Comparison of ENCODE assay signal across 21 mouse cellular contexts in the genomic region with DNA sequence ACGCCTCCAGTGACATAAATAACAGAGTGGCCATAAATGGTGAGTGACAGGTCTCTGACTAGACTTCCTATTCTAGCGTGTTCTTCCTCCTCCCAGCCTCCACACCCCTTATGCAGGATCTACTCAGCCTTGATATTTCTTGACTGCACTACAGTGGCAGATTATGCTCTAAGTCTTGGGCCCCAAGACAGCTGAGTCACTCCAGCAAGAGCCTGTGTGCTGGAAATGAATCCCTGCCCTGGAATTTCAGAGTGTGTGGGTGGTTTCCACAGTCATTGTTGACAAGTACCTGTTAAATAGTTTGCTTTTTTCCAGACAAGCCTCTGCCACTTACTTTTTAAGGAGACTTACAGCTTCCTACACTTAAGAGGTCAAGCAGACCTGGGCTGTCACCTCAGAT.
A peak's percentile ranks its signal among the peaks of the same experiment; 100 is the strongest.
DNase-seq lines count a peak whose midpoint lies in the region; ATAC-seq and TF ChIP-seq lines count a peak whose summit lies in the region.
"Had no signal": no experiment of that assay in that cellular context is flagged by ENCODE, and none has a peak within 500 bp of the region (broad histone marks: within the 10 kb centered on the region; RNA-seq: fewer than 3 reads in every experiment).

No protein-coding gene starts in this region.

- TF ChIP-seq CTCF in lung, postnatal 0 days (IDR thresholded peaks at IDR 0.05), result no peak
- no peak for TF ChIP-seq CTCF in embryonic fibroblast, embryonic 13.5 days (IDR thresholded peaks at IDR 0.05; ENCODE audit: borderline replicate concordance, insufficient read depth, low read length)

- peak; percentile 38 to 62 for DNase-seq in frontal cortex, adult 2 months (ENCODE audit: extremely low spot score in 1 of 2, low spot score in 1 of 2)
- DNase-seq in frontal cortex, postnatal 36 days (ENCODE audit: low spot score in 2 of 2), result no peak
- DNase-seq in lung, postnatal 0 days (ENCODE audit: low spot score), result peak; percentile 5
- no peak for DNase-seq in lung, adult 18-20 months
- peak; percentile 76 for DNase-seq in 3T3-L1 (ENCODE audit: low read depth, low spot score)
- DNase-seq: adrenal gland, adult 2 months; adrenal gland, postnatal 25 days; cerebellum, adult 2 months; cerebellum, postnatal 10 days; embryo, embryonic 11 days; gastrocnemius, postnatal 10 days; heart, postnatal 4 days had no signal

- no peak overlapping the region for H3K4me3 ChIP-seq in lung, postnatal 0 days (ENCODE audit: low read depth, low read length)
- H3K4me3 ChIP-seq in embryonic fibroblast, embryonic 13.5 days (ENCODE audit: insufficient read depth, low read length), result no peak overlapping the region
- H3K4me3 ChIP-seq in midbrain, embryonic 15.5 days, result no peak overlapping the region
- H3K4me3 ChIP-seq: embryonic facial prominence, embryonic 15.5 days; forebrain, embryonic 12.5 days; heart, embryonic 13.5 days; hindbrain, embryonic 13.5 days had no signal

- no peaks in the 10 kb centered on the region for H3K9me3 ChIP-seq in lung, postnatal 0 days (ENCODE audit: low read length)
- no peaks in the 10 kb centered on the region for H3K9me3 ChIP-seq in midbrain, embryonic 15.5 days
- H3K9me3 ChIP-seq: embryonic facial prominence, embryonic 15.5 days; forebrain, embryonic 12.5 days; heart, embryonic 13.5 days; hindbrain, embryonic 13.5 days had no signal

- no peaks in the 10 kb centered on the region for H3K27me3 ChIP-seq in lung, postnatal 0 days (replicated peaks; ENCODE audit: insufficient read depth, low read length)
- no peaks in the 10 kb centered on the region for H3K27me3 ChIP-seq in midbrain, embryonic 15.5 days (replicated peaks)
- H3K27me3 ChIP-seq: CH12.LX; embryonic facial prominence, embryonic 15.5 days; forebrain, embryonic 12.5 days; heart, embryonic 13.5 days; hindbrain, embryonic 13.5 days had no signal

- WGBS in lung, postnatal 0 days, result 55% methylated on average over 2 of the region's 2 CpGs
- WGBS in midbrain, embryonic 15.5 days, result 69% methylated on average over 2 of the region's 2 CpGs

- no peaks in the 10 kb centered on the region for H3K4me1 ChIP-seq in lung, postnatal 0 days (ENCODE audit: insufficient read depth, low read depth, low read length)
- peaks cover 8% of the 10 kb centered on the region; the same call in 1 of the 2 replicates for H3K4me1 ChIP-seq in embryonic fibroblast, embryonic 13.5 days (ENCODE audit: control insufficient read depth, insufficient read depth, low read length)
- H3K4me1 ChIP-seq in midbrain, embryonic 15.5 days, result 0 out of 2 replicates have a peak, but pooled peaks cover 2% of the 10 kb centered on the region
- H3K4me1 ChIP-seq: embryonic facial prominence, embryonic 15.5 days; forebrain, embryonic 12.5 days; heart, embryonic 13.5 days had no signal

- H3K4me2 ChIP-seq in lung, postnatal 0 days (replicated peaks; ENCODE audit: low read depth, low read length), result no peak overlapping the region
- no peak overlapping the region for H3K4me2 ChIP-seq in midbrain, embryonic 15.5 days
- H3K4me2 ChIP-seq: embryonic facial prominence, embryonic 15.5 days; forebrain, embryonic 12.5 days; heart, embryonic 13.5 days; hindbrain, embryonic 13.5 days had no signal

- no peak overlapping the region for H3K9ac ChIP-seq in lung, postnatal 0 days (replicated peaks; ENCODE audit: low read depth)
- no peak overlapping the region for H3K9ac ChIP-seq in midbrain, embryonic 15.5 days
- H3K9ac ChIP-seq: embryonic facial prominence, embryonic 15.5 days; forebrain, embryonic 12.5 days; heart, embryonic 13.5 days; hindbrain, embryonic 13.5 days had no signal

- no peak overlapping the region for H3K27ac ChIP-seq in lung, postnatal 0 days (ENCODE audit: low read length)
- H3K27ac ChIP-seq in embryonic fibroblast, embryonic 13.5 days (ENCODE audit: insufficient read depth, low read length), result peak overlapping the region; percentile 54; the same call in 1 of the 2 replicates
- H3K27ac ChIP-seq in midbrain, embryonic 15.5 days, result no peak overlapping the region
- H3K27ac ChIP-seq: embryonic facial prominence, embryonic 15.5 days; forebrain, embryonic 12.5 days; heart, embryonic 13.5 days; hindbrain, embryonic 13.5 days; hindbrain, postnatal 0 days had no signal

- TF ChIP-seq EP300 in lung, postnatal 0 days (IDR thresholded peaks at IDR 0.05), result no peak

- no peak for TF ChIP-seq POLR2A in embryonic fibroblast, embryonic 13.5 days (IDR thresholded peaks at IDR 0.05; ENCODE audit: low read depth, low read length)

- H3K36me3 ChIP-seq in lung, postnatal 0 days (ENCODE audit: insufficient read depth, low read length), result no peaks in the 10 kb centered on the region
- H3K36me3 ChIP-seq in midbrain, embryonic 15.5 days (replicated peaks), result no peaks in the 10 kb centered on the region
- H3K36me3 ChIP-seq: embryonic facial prominence, embryonic 15.5 days; forebrain, embryonic 12.5 days; heart, embryonic 13.5 days; hindbrain, embryonic 13.5 days had no signal

- ATAC-seq in lung, postnatal 0 days, result no peak
- ATAC-seq in midbrain, embryonic 15.5 days (replicated peaks), result no peak
- ATAC-seq: forebrain, embryonic 16.5 days; hindbrain, postnatal 0 days had no signal

Comparison
In these comparisons a context has a peak if more than half of its experiments do, and no peak if none do; other contexts are left out.
1. DNase-seq: peak in frontal cortex, adult 2 months (2 of 2), lung, postnatal 0 days (single experiment) and 3T3-L1 (single experiment); none in frontal cortex, postnatal 36 days (0 of 2) and lung, adult 18-20 months (0 of 2).